Mouse (Mus musculus) forebrain, embryonic 14.5 days (tissue): ENCODE results near the gene Hesx1. TPM values are rescaled to one million over a fixed set of nuclear protein-coding genes. Genes with fewer than 3 reads are reported as not detected.

ENCODE experiments used
- ATAC-seq: fragments of 200-750 bp; cut with Nextera tagmentation; 2 replicates; pipeline ENCODE4 v1.8.0; 2017; ENCODE audit warnings: mild to moderate bottlenecking, moderate library complexity
- DNase-seq: peaks from one replicate; pipeline ENCODE4 v3.0.0-alpha.2; 2015; ENCODE audit warnings: low spot score
- H3K27ac ChIP-seq: fragments of 300-500 bp; sonication (generic); 2 replicates; pipeline ENCODE4 v1.5.1; 2014; ENCODE audit warnings: low read depth, mild to moderate bottlenecking, control low read depth, low read length, moderate library complexity
- H3K27me3 ChIP-seq: fragments of 300-500 bp; sonication (generic); replicated peaks from 2 replicates; pipeline ENCODE4 v1.6.1; 2014; ENCODE audit warnings: low read length, control low read depth, mixed read lengths; ENCODE audit not compliant: control insufficient read depth, insufficient read depth
- H3K36me3 ChIP-seq: fragments of 300-500 bp; sonication (generic); 2 replicates; pipeline ENCODE4 v1.6.1; 2014; ENCODE audit warnings: low read length, control low read depth; ENCODE audit not compliant: control insufficient read depth, insufficient read depth
- H3K4me1 ChIP-seq: fragments of 300-500 bp; sonication (generic); 2 replicates; pipeline ENCODE4 v1.6.1; 2014; ENCODE audit warnings: antibody characterized with exemption, low read length, control low read depth; ENCODE audit not compliant: control insufficient read depth, insufficient read depth
- H3K4me2 ChIP-seq: fragments of 300-500 bp; sonication (generic); 2 replicates; pipeline ENCODE4 v1.6.1; 2014; ENCODE audit warnings: mild to moderate bottlenecking, control low read depth, low read length
- H3K4me3 ChIP-seq: fragments of 300-500 bp; sonication (generic); 2 replicates; pipeline ENCODE4 v1.5.1; 2014; ENCODE audit warnings: low read depth, low read length, control low read depth
- H3K9ac ChIP-seq: fragments of 300-500 bp; sonication (generic); 2 replicates; pipeline ENCODE4 v1.6.1; 2014; ENCODE audit warnings: mild to moderate bottlenecking, low read length, control low read depth, moderate library complexity
- H3K9me3 ChIP-seq: fragments of 300-500 bp; sonication (generic); replicated peaks from 2 replicates; pipeline ENCODE4 v1.6.1; 2016; ENCODE audit warnings: low read length, control low read depth, mixed read lengths; ENCODE audit not compliant: control insufficient read depth
- WGBS: fragments of 180-500 bp; shearing (Covaris S2); extraction: QIAGEN DNeasy Blood & Tissue Kit; methylation state at CpG from one replicate; pipeline ENCODE4 v1.1.7; 2014; 5-methylcytosine and 5-hydroxymethylcytosine counted together
- polyA plus RNA-seq: library from polyadenylated mRNA; unstranded; fragments of >200 nt; fragmentation: Nextera tagmentation; extraction: Ambion mirVana; gene quantifications from 2 replicates; pipeline ENCODE4 v1.2.1, GENCODE M21; 2014

Gene Hesx1
- polyA plus RNA-seq, 1 experiment from 2014 or later, result not detected

DNA sequence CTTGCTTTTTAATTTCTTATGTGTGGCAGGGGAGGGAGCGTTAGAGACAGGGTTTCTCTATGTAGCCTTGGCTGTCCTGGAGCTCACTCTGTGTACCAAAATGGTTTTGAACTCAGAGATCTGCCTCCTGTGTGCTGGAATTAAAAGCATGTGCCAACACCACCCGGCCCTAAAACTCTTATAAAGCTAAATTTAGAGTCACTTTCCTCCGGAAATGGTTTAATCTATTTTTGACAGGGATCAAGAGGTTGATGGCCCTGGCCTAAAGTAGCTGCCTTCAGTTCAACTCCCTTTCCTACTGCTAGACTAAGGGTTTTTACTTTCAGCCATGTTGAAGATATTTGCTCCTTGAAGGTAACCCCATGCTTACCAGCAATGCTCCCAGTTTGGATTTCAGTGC lies 789 bp upstream of the Hesx1 start:
- no peak overlapping the region for H3K4me3 ChIP-seq
- no peak overlapping the region for H3K27ac ChIP-seq
- H3K4me2 ChIP-seq, result no peak overlapping the region
- DNase-seq, result no peak
- no peaks in the 10 kb centered on the region for H3K36me3 ChIP-seq
- no peak for ATAC-seq
- no peaks in the 10 kb centered on the region for H3K9me3 ChIP-seq
- 88% methylated on average over 3 of the region's 3 CpGs for WGBS
- no peak overlapping the region for H3K9ac ChIP-seq
- no peaks in the 10 kb centered on the region; the same call in 1 of the 2 replicates for H3K27me3 ChIP-seq
- 0 out of 2 replicates have a peak, but pooled peaks cover 2% of the 10 kb centered on the region for H3K4me1 ChIP-seq

GRCm38 (mm10) chr14:26996257-26996656 lies 2.0 kb downstream of the Hesx1 start:
- Histone ChIP-seq H3K4me3 (no peak overlapping the region), H3K9ac (no peak overlapping the region), H3K27ac (no peak overlapping the region), H3K9me3 (no peaks in the 10 kb centered on the region), H3K4me2 (no peak overlapping the region), H3K4me1 (0 out of 2 replicates have a peak, but pooled peaks cover 2% of the 10 kb centered on the region), H3K36me3 (no peaks in the 10 kb centered on the region), H3K27me3 (peaks cover 3% of the 10 kb centered on the region; the same call in 1 of the 2 replicates)
- DNase-seq (no peak), ATAC-seq (no peak)

DNA sequence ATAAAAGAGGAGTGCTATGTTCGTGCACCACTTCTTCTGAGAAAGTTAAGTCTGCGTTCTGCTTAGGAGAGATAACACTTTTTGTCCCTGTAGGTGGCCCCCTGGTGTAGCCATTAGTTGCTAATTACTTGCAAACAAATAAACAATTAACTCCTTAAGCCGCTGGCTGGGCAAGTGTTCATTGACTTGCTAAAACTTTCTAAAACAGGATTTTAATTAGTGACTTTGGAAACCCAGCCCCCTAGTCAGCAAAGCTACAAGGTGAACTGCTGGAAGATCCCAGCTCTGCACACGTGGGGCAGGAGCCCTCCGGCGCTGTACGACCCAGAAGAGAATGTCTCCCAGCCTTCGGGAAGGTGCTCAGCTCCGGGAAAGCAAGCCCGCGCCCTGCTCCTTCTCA lies 6.2 kb downstream of the Hesx1 start:
- Histone ChIP-seq H3K27me3 (peaks cover 14% of the 10 kb centered on the region), H3K4me1 (no peaks in the 10 kb centered on the region), H3K9me3 (no peaks in the 10 kb centered on the region), H3K4me3 (no peak overlapping the region), H3K36me3 (no peaks in the 10 kb centered on the region), H3K9ac (no peak overlapping the region), H3K27ac (no peak overlapping the region), H3K4me2 (no peak overlapping the region)
- DNase-seq (peak; percentile 6), ATAC-seq (no peak)
- under 1% methylated on average over 11 of the region's 11 CpGs for WGBS

DNA sequence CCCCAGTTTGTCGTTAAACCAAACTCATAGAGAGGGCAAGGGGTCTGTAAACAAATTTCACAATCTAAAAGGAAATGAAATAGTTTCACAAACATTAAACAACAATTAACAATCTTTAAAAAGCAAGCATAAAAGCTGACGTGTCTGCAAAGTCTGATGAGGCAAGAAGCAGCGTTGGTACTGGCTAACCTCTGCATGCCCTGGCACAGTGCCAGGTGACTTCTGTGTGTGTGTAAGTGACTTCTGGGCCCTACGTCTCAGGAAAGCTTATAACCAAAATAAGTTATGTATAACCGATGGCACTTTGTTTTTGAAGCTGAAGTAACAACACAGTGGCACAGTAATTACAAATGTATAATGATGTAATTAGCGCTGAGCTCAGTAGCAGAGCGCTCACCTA lies 10.7 kb downstream of the Hesx1 start:
- H3K27me3 ChIP-seq, result peaks cover 14% of the 10 kb centered on the region
- DNase-seq, result no peak
- 58% methylated on average over 7 of the region's 7 CpGs for WGBS

GRCm38 (mm10) chr14:27005937-27006336 lies 11.7 kb downstream of the Hesx1 start:
- 4% methylated on average over 6 of the region's 6 CpGs for WGBS
- H3K27me3 ChIP-seq, result peaks cover 14% of the 10 kb centered on the region

More for the DNA sequence above, 10.7 kb downstream of the Hesx1 start:
- Histone ChIP-seq H3K4me1 (no peaks in the 10 kb centered on the region), H3K36me3 (no peaks in the 10 kb centered on the region), H3K9ac (no peak overlapping the region), H3K4me3 (no peak overlapping the region), H3K4me2 (no peak overlapping the region), H3K9me3 (no peaks in the 10 kb centered on the region), H3K27ac (no peak overlapping the region)
- ATAC-seq, result no peak

DNA sequence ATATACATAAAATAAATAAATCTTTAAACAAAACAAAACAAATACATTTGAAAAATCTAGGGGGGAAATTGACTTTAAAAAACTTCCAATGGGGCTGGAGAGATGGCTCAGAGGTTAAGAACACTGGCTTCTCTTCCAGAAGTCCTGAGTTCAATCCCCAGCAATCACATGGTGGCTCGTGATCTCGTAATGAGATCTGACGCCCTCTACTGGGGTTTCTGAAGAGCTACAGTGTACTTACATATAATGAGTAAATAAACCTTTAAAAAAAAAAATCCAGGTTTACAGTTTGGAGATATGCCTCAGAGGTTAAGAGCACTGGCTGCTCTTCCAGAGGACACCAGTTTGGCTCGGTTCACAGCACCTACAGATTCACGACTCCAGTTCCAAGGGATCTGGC lies 17.3 kb downstream of the Hesx1 start:
- Histone ChIP-seq H3K4me1 (no peaks in the 10 kb centered on the region), H3K27ac (no peak overlapping the region), H3K9me3 (no peaks in the 10 kb centered on the region), H3K4me3 (no peak overlapping the region), H3K36me3 (no peaks in the 10 kb centered on the region), H3K4me2 (no peak overlapping the region), H3K9ac (no peak overlapping the region), H3K27me3 (no peaks in the 10 kb centered on the region)
- 82% methylated on average over 5 of the region's 5 CpGs for WGBS
- no peak for DNase-seq
- ATAC-seq, result no peak

More at GRCm38 (mm10) chr14:27005937-27006336, 11.7 kb downstream of the Hesx1 start:
- Histone ChIP-seq H3K4me2 (no peak overlapping the region), H3K27ac (no peak overlapping the region), H3K9me3 (no peaks in the 10 kb centered on the region), H3K36me3 (no peaks in the 10 kb centered on the region), H3K4me3 (no peak overlapping the region), H3K9ac (no peak overlapping the region), H3K4me1 (no peaks in the 10 kb centered on the region)
- ATAC-seq (no peak), DNase-seq (no peak)

GRCm38 (mm10) chr14:27013658-27014057 lies 19.4 kb downstream of the Hesx1 start:
- no peak overlapping the region for H3K27ac ChIP-seq
- H3K36me3 ChIP-seq, result no peaks in the 10 kb centered on the region
- WGBS, result 86% methylated on average over 4 of the region's 4 CpGs

GRCm38 (mm10) chr14:27017936-27018335 lies 23.7 kb downstream of the Hesx1 start:
- Histone ChIP-seq H3K4me2 (no peak overlapping the region), H3K9me3 (no peaks in the 10 kb centered on the region), H3K4me3 (no peak overlapping the region), H3K27ac (no peak overlapping the region), H3K36me3 (no peaks in the 10 kb centered on the region), H3K27me3 (no peaks in the 10 kb centered on the region), H3K4me1 (no peaks in the 10 kb centered on the region), H3K9ac (no peak overlapping the region)
- 86% methylated on average over 2 of the region's 2 CpGs for WGBS
- ATAC-seq, result no peak
- no peak for DNase-seq

More at GRCm38 (mm10) chr14:27013658-27014057, 19.4 kb downstream of the Hesx1 start:
- no peak overlapping the region for H3K4me3 ChIP-seq
- no peak overlapping the region for H3K4me2 ChIP-seq
- H3K9ac ChIP-seq, result no peak overlapping the region
- no peaks in the 10 kb centered on the region for H3K9me3 ChIP-seq
- H3K4me1 ChIP-seq, result no peaks in the 10 kb centered on the region
- DNase-seq (no peak), ATAC-seq (no peak)
- no peaks in the 10 kb centered on the region for H3K27me3 ChIP-seq

- 89% methylated on average over 14 of the region's 14 CpGs for WGBS
- no peak overlapping the region for H3K4me3 ChIP-seq
- H3K27ac ChIP-seq, result no peak overlapping the region
- H3K4me1 ChIP-seq, result no peaks in the 10 kb centered on the region
- no peak overlapping the region for H3K4me2 ChIP-seq
- H3K9me3 ChIP-seq, result no peaks in the 10 kb centered on the region
- H3K9ac ChIP-seq, result no peak overlapping the region
- DNase-seq (no peak), ATAC-seq (no peak)
- H3K27me3 ChIP-seq, result no peaks in the 10 kb centered on the region
- H3K36me3 ChIP-seq, result no peaks in the 10 kb centered on the region
Observed at GRCm38 (mm10) chr14:27019850-27020249, 25.6 kb downstream of the Hesx1 start.
